Mouse (Mus musculus): ENCODE measurements at regions not wholly inside any gene's neighbourhood (a gene's known extent, or its start where the extent isn't known, plus 50 kb on each side); places are given as distances from the start of the nearest gene placed in this dataset.
"Not testable (repeated sequence)": the region's sequence is repeated elsewhere in the genome, so short reads cannot be mapped to it uniquely, and the experiment has no call there.

- DNase-seq: no peak
Observed at GRCm38 (mm10) chr3:31508471-31508870, 198.3 kb upstream of the Slc7a14 start.

- DNase-seq: no peak
Observed at GRCm38 (mm10) chr3:31499201-31499968, 189.2 kb upstream of the Slc7a14 start.

GRCm38 (mm10) chr3:31495287-31495686 lies 185.1 kb upstream of the Slc7a14 start:
- no peak for DNase-seq

GRCm38 (mm10) chr3:31494706-31495105 lies 184.5 kb upstream of the Slc7a14 start:
- peak; percentile 36 to 47 for DNase-seq

- not testable (repeated sequence) for DNase-seq
Observed at GRCm38 (mm10) chr3:31491736-31492135, 181.6 kb upstream of the Slc7a14 start.

- DNase-seq: no peak
Observed at GRCm38 (mm10) chr3:31487596-31487995, 177.4 kb upstream of the Slc7a14 start.

- no peak for DNase-seq
Observed at GRCm38 (mm10) chr3:31481964-31482363, 171.8 kb upstream of the Slc7a14 start.

- DNase-seq: no peak
Observed at GRCm38 (mm10) chr3:31467882-31468281, 157.7 kb upstream of the Slc7a14 start.

GRCm38 (mm10) chr3:31464260-31464659 lies 154.1 kb upstream of the Slc7a14 start:
- no peak for DNase-seq

GRCm38 (mm10) chr3:31459456-31459855 lies 149.3 kb upstream of the Slc7a14 start:
- peak in 1 of 2 experiments; percentile 7 for DNase-seq

- DNase-seq: no peak
Observed at GRCm38 (mm10) chr3:31457938-31458337, 147.8 kb upstream of the Slc7a14 start.

- DNase-seq: no peak
Observed at GRCm38 (mm10) chr3:31455031-31455430, 144.9 kb upstream of the Slc7a14 start.

- no peak for DNase-seq
Observed at GRCm38 (mm10) chr3:31444861-31445260, 134.7 kb upstream of the Slc7a14 start.

GRCm38 (mm10) chr3:31444311-31444710 lies 134.1 kb upstream of the Slc7a14 start:
- no peak for DNase-seq

GRCm38 (mm10) chr3:31443894-31444293 lies 133.7 kb upstream of the Slc7a14 start:
- no peak for DNase-seq

- DNase-seq: no peak
Observed at GRCm38 (mm10) chr3:31440282-31440681, 130.1 kb upstream of the Slc7a14 start.

- no peak for DNase-seq
Observed at GRCm38 (mm10) chr3:31437970-31438369, 127.8 kb upstream of the Slc7a14 start.

- DNase-seq: no peak
Observed at GRCm38 (mm10) chr3:31435204-31435963, 125.2 kb upstream of the Slc7a14 start.

- no peak for DNase-seq
Observed at GRCm38 (mm10) chr3:31433201-31433600, 123.0 kb upstream of the Slc7a14 start.

- no peak for DNase-seq
Observed at GRCm38 (mm10) chr3:31423517-31423916, 113.3 kb upstream of the Slc7a14 start.

GRCm38 (mm10) chr3:31408802-31409201 lies 98.6 kb upstream of the Slc7a14 start:
- DNase-seq: no peak

- no peak for DNase-seq
Observed at GRCm38 (mm10) chr3:31405880-31406279, 95.7 kb upstream of the Slc7a14 start.

GRCm38 (mm10) chr3:31399136-31399535 lies 89.0 kb upstream of the Slc7a14 start:
- no peak for DNase-seq

- no peak for DNase-seq
Observed at GRCm38 (mm10) chr3:31394533-31394932, 84.4 kb upstream of the Slc7a14 start.

Measured in kidney, adult 8-10 months (tissue).